Mouse (Mus musculus) cerebellum, adult 11 months (tissue): ENCODE results near the gene Skint2.

Experiments
- DNase-seq: peaks from one replicate; pipeline ENCODE4 v3.0.0; 2022

The Skint2 gene

GRCm38 (mm10) chr4:112556894-112557293 lies at the start of gene Skint2:
Gene Skint2, plus strand, starts transcription at chr4:112557194.
- no peak for DNase-seq
